In the genomic region with DNA sequence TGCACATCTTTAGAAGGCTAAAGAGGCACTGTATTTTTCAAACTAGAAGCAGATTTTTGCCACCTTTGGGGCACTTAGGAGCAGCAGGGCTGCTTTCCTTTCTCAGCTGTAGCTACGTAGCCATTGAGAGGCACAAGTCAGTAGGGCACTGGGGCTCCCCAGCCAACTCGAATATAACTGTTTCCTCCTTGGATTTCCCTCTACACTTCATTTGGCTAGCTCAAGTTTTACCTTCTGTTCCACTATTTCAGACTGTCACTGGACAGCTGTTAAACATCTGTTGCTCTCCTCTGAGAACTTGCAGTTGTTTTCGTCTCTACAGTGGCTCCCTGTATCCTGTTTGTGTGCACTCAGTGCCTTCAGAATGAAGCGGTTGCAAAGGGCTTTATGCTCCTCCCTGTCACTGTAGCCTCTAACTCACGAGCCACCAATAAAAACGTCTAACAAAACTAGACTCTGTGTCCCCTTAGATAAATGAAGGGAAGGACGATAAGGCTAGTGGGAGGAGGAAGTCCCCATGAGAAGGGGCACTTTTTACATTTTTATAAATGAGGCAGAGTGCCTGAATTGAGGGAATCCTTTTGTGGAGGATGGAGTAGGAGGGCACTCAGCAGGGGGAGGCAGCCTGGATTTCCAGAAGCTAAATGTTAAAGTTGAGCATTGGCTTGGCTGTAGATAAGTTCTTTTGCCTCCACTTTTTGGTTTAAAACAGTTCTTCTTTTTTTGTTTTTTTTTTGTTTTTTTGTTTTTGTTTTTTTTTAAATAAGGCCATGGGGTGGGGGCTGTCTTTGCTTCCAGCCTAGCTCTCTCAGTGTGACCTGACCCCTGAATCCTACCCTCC, we compare ENCODE assay signal across 8 mouse cellular contexts. TPM values are rescaled to one million over a fixed set of nuclear protein-coding genes. Genes with fewer than 3 reads are reported as not detected.
A peak's percentile ranks its signal among the peaks of the same experiment; 100 is the strongest.
DNase-seq lines count a peak whose midpoint lies in the region; ATAC-seq and TF ChIP-seq lines count a peak whose summit lies in the region.

No protein-coding gene starts in this region.

- H3K4me3 ChIP-seq in midbrain, embryonic 15.5 days: no peak overlapping the region
- H3K4me3 ChIP-seq in midbrain, embryonic 13.5 days (replicated peaks): no peak overlapping the region
- H3K4me3 ChIP-seq in kidney, embryonic 15.5 days (replicated peaks): no peak overlapping the region
- H3K4me3 ChIP-seq in myocyte: no peak overlapping the region

- H3K27me3 ChIP-seq in midbrain, embryonic 15.5 days (replicated peaks): no peaks in the 10 kb centered on the region
- no peaks in the 10 kb centered on the region for H3K27me3 ChIP-seq in midbrain, embryonic 13.5 days
- H3K27me3 ChIP-seq in kidney, embryonic 15.5 days: no peaks in the 10 kb centered on the region
- no peaks in the 10 kb centered on the region for H3K27me3 ChIP-seq in myocyte (ENCODE audit: control insufficient read depth, insufficient read depth, insufficient read length)

- peak; percentile 69 for DNase-seq in heart, adult 8-10 months (ENCODE audit: low spot score)
- no peak for DNase-seq in adrenal gland, postnatal 36 days
- no peak for DNase-seq in layer of hippocampus, adult 9-10 months (ENCODE audit: low spot score)
- DNase-seq in left cerebral cortex, adult 9 months (ENCODE audit: low spot score in 2 of 2): no peak

- no peaks in the 10 kb centered on the region for H3K36me3 ChIP-seq in midbrain, embryonic 15.5 days (replicated peaks)
- no peaks in the 10 kb centered on the region for H3K36me3 ChIP-seq in midbrain, embryonic 13.5 days
- peaks cover 9% of the 10 kb centered on the region for H3K36me3 ChIP-seq in kidney, embryonic 15.5 days
- H3K36me3 ChIP-seq in myocyte (ENCODE audit: control insufficient read depth, insufficient read depth): no peaks in the 10 kb centered on the region

- peaks cover 90% of the 10 kb centered on the region for H3K79me2 ChIP-seq in myocyte (ENCODE audit: control insufficient read depth, insufficient read depth)

- no peak for ATAC-seq in midbrain, embryonic 15.5 days (replicated peaks)
- ATAC-seq in midbrain, embryonic 13.5 days: no peak
- ATAC-seq in kidney, embryonic 15.5 days (replicated peaks; ENCODE audit: low FRiP score): peak; percentile 87

- H3K4me2 ChIP-seq in midbrain, embryonic 15.5 days: no peak overlapping the region
- no peak overlapping the region for H3K4me2 ChIP-seq in midbrain, embryonic 13.5 days (replicated peaks)
- 0 out of 2 replicates have a peak overlapping the region, but pooled peaks have one; percentile 17 for H3K4me2 ChIP-seq in kidney, embryonic 15.5 days
- H3K4me2 ChIP-seq in myocyte (ENCODE audit: low read depth): peak overlapping the region; percentile 19

- H3K4me1 ChIP-seq in midbrain, embryonic 15.5 days: peaks cover 2% of the 10 kb centered on the region; the same call in 1 of the 2 replicates
- peaks cover 14% of the 10 kb centered on the region; the same call in 1 of the 2 replicates for H3K4me1 ChIP-seq in midbrain, embryonic 13.5 days (replicated peaks)
- H3K4me1 ChIP-seq in kidney, embryonic 15.5 days: peaks cover 67% of the 10 kb centered on the region

- no peaks in the 10 kb centered on the region for H3K9me3 ChIP-seq in midbrain, embryonic 15.5 days
- H3K9me3 ChIP-seq in midbrain, embryonic 13.5 days: 0 out of 2 replicates have a peak, but pooled peaks cover under 1% of the 10 kb centered on the region
- no peaks in the 10 kb centered on the region for H3K9me3 ChIP-seq in kidney, embryonic 15.5 days (replicated peaks)

- 0 out of 2 replicates have a peak overlapping the region, but pooled peaks have one; percentile 9 for H3K27ac ChIP-seq in midbrain, embryonic 15.5 days
- no peak overlapping the region for H3K27ac ChIP-seq in midbrain, embryonic 13.5 days
- peak overlapping the region; percentile 95 for H3K27ac ChIP-seq in kidney, embryonic 15.5 days

- no peak overlapping the region for H3K9ac ChIP-seq in midbrain, embryonic 15.5 days
- no peak overlapping the region for H3K9ac ChIP-seq in midbrain, embryonic 13.5 days (replicated peaks)
- no peak overlapping the region for H3K9ac ChIP-seq in kidney, embryonic 15.5 days

- 26% methylated on average over 7 of the region's 7 CpGs for WGBS in midbrain, embryonic 15.5 days
- 28% methylated on average over 7 of the region's 7 CpGs for WGBS in midbrain, embryonic 13.5 days
- WGBS in kidney, embryonic 15.5 days: 7% methylated on average over 7 of the region's 7 CpGs

- TF ChIP-seq POLR2A in myocyte (IDR thresholded peaks at IDR 0.05; ENCODE audit: insufficient read length, low read depth): no peak

- H3ac ChIP-seq in myocyte (ENCODE audit: control insufficient read depth, insufficient read length): no peak overlapping the region

TF ChIP-seq in myocyte, 11 proteins besides CTCF, POLR2A, EP300 and RAD21:
- TF ChIP-seq POLR2AphosphoS2 (IDR thresholded peaks at IDR 0.05; ENCODE audit: insufficient read length, low read depth) (no peak), MYOD1 (IDR thresholded peaks at IDR 0.05; ENCODE audit: control insufficient read depth in 1 of 3, insufficient read length in 2 of 3, low read depth in 2 of 3) (peak in 2 of 3 experiments; percentile 33 to 68), MYOG (IDR thresholded peaks at IDR 0.05; ENCODE audit: control insufficient read depth in 1 of 3, insufficient read depth in 1 of 3, insufficient read length in 2 of 3, low read depth in 2 of 3) (no peak), TCF12 (IDR thresholded peaks at IDR 0.05; ENCODE audit: insufficient read depth, poor library complexity, severe bottlenecking) (no peak)

RNA-seq across cellular contexts. Expression of a gene that starts 32.6 kb away (rescaled TPM):
- polyA plus RNA-seq in midbrain, embryonic 15.5 days (2015; fragmentation: Nextera tagmentation; extraction: Ambion mirVana): 39.1 and 41.4 TPM in 2 replicates
- polyA plus RNA-seq in midbrain, embryonic 13.5 days (2015; fragmentation: Nextera tagmentation; extraction: Ambion mirVana): 29.2 and 31.5 TPM in 2 replicates
- 10 to 100 TPM; 23.1 to 33.1 (median 27.4) TPM for total RNA-seq in heart, adult 8-10 months (2022)
- polyA plus RNA-seq in kidney, embryonic 15.5 days (2015; fragmentation: Nextera tagmentation; extraction: Ambion mirVana): 66.0 and 71.5 TPM in 2 replicates
- 18.5 TPM for polyA plus RNA-seq in myocyte (2012; fragmentation: generic; extraction: Trizol)
- 100 to 1,000 TPM; 120 to 180 TPM for total RNA-seq in adrenal gland, postnatal 36 days (2021)

Comparison
In these comparisons a context has a peak if more than half of its experiments do, and no peak if none do; other contexts are left out.
1. H3K4me2 ChIP-seq: peak in kidney, embryonic 15.5 days (single experiment) and myocyte (single experiment); none in midbrain, embryonic 15.5 days (single experiment) and midbrain, embryonic 13.5 days (single experiment).